ENCODE assay signal across 13 mouse cellular contexts in genomic region chr12:99243316-99243715, GRCm38 (mm10).
"Had no signal": no experiment of that assay in that cellular context is flagged by ENCODE, and none has a peak within 500 bp of the region (broad histone marks: within the 10 kb centered on the region; RNA-seq: fewer than 3 reads in every experiment).

No protein-coding gene starts in this region.

- H3K9ac ChIP-seq: lung, embryonic 14.5 days; midbrain, embryonic 13.5 days; midbrain, embryonic 15.5 days; neural tube, embryonic 12.5 days; stomach, embryonic 15.5 days had no signal

- H3K27ac ChIP-seq: midbrain, embryonic 13.5 days; midbrain, embryonic 15.5 days; neural tube, embryonic 12.5 days; stomach, embryonic 15.5 days; stomach, postnatal 0 days had no signal

- H3K36me3 ChIP-seq: midbrain, embryonic 13.5 days; midbrain, embryonic 15.5 days; neural tube, embryonic 12.5 days; stomach, embryonic 15.5 days had no signal

- H3K4me1 ChIP-seq: stomach, embryonic 15.5 days had no signal

- H3K9me3 ChIP-seq: midbrain, embryonic 13.5 days; midbrain, embryonic 15.5 days; neural tube, embryonic 12.5 days; stomach, embryonic 15.5 days had no signal

- H3K27me3 ChIP-seq: midbrain, embryonic 13.5 days; midbrain, embryonic 15.5 days; neural tube, embryonic 12.5 days; stomach, embryonic 15.5 days had no signal

- H3K4me3 ChIP-seq: midbrain, embryonic 13.5 days; midbrain, embryonic 15.5 days; neural tube, embryonic 12.5 days; stomach, embryonic 15.5 days had no signal

- DNase-seq: lung, adult 18-20 months; lung, embryonic 14.5 days; lung, postnatal 10 days; lung, postnatal 4 days; right cerebral cortex, postnatal 14 days; thymus, adult 2 months; thymus, postnatal 25 days; thymus, postnatal 4 days had no signal
